Mouse (Mus musculus): Measurements from ENCODE around the gene Muc3.

- TF ChIP-seq MAX (IDR thresholded peaks at IDR 0.05; ENCODE audit: low read depth) (no peak), POLR2A (IDR thresholded peaks at IDR 0.05; ENCODE audit: insufficient read length, low read depth) (no peak), TCF3 (IDR thresholded peaks at IDR 0.05; ENCODE audit: insufficient read length, low read depth) (no peak), USF1 (IDR thresholded peaks at IDR 0.05; ENCODE audit: low read depth) (no peak), CEBPB (IDR thresholded peaks at IDR 0.05; ENCODE audit: insufficient read depth, poor library complexity, severe bottlenecking) (no peak), TCF12 (IDR thresholded peaks at IDR 0.05; ENCODE audit: insufficient read depth, poor library complexity, severe bottlenecking) (no peak), SRF (IDR thresholded peaks at IDR 0.05; ENCODE audit: control insufficient read depth, insufficient read length, low read depth) (no peak), MYOG (IDR thresholded peaks at IDR 0.05; ENCODE audit: control insufficient read depth in 1 of 3, insufficient read depth in 1 of 3, insufficient read length in 2 of 3, low read depth in 2 of 3) (no peak)
These were observed 30.7 kb upstream of the Muc3 start for GRCm38 (mm10) chr5:137179646-137180374.
